Mouse (Mus musculus) hindbrain, embryonic 12.5 days (tissue): ENCODE data around the gene Col28a1. TPM values are rescaled to one million over a fixed set of nuclear protein-coding genes. Genes with fewer than 3 reads are reported as not detected.

ENCODE experiments used
- ATAC-seq: fragments of 200-750 bp; cut with Nextera tagmentation; 2 replicates; pipeline ENCODE4 v1.8.0; 2017; ENCODE audit warnings: moderate TSS enrichment; ENCODE audit not compliant: low FRiP score
- H3K27ac ChIP-seq: fragments of 300-500 bp; sonication (generic); 2 replicates; pipeline ENCODE4 v1.5.1; 2016; ENCODE audit warnings: mild to moderate bottlenecking
- H3K27me3 ChIP-seq: fragments of 300-500 bp; sonication (generic); 2 replicates; pipeline ENCODE4 v1.6.1; 2016; ENCODE audit warnings: mild to moderate bottlenecking
- H3K36me3 ChIP-seq: fragments of 300-500 bp; sonication (generic); 2 replicates; pipeline ENCODE4 v1.6.1; 2016; ENCODE audit warnings: mild to moderate bottlenecking
- H3K4me1 ChIP-seq: fragments of 300-500 bp; sonication (generic); 2 replicates; pipeline ENCODE4 v1.6.1; 2016
- H3K4me2 ChIP-seq: fragments of 300-500 bp; sonication (generic); replicated peaks from 2 replicates; pipeline ENCODE4 v1.6.1; 2016; ENCODE audit warnings: mild to moderate bottlenecking
- H3K4me3 ChIP-seq: fragments of 300-500 bp; sonication (generic); 2 replicates; pipeline ENCODE4 v1.5.1; 2016; ENCODE audit warnings: mild to moderate bottlenecking
- H3K9ac ChIP-seq: fragments of 300-500 bp; sonication (generic); 2 replicates; pipeline ENCODE4 v1.6.1; 2016; ENCODE audit warnings: mild to moderate bottlenecking, moderate library complexity
- H3K9me3 ChIP-seq: fragments of 300-500 bp; sonication (generic); replicated peaks from 2 replicates; pipeline ENCODE4 v1.6.1; 2016; ENCODE audit warnings: mild to moderate bottlenecking
- WGBS: fragments of 180-500 bp; shearing (Covaris S2); methylation state at CpG from one replicate; pipeline ENCODE4 v1.1.7; 2016; 5-methylcytosine and 5-hydroxymethylcytosine counted together
- polyA plus RNA-seq: library from polyadenylated mRNA; unstranded; fragments of >200 nt; fragmentation: Nextera tagmentation; extraction: Ambion mirVana; gene quantifications from 2 replicates; pipeline ENCODE4 v1.2.1, GENCODE M21; 2016

Col28a1 gene
- polyA plus RNA-seq, 1 experiment from 2014 or later, result 0.30 TPM

GRCm38 (mm10) chr6:8172101-8172500 lies 20.3 kb downstream of the Col28a1 start:
- Histone ChIP-seq H3K36me3 (no peaks in the 10 kb centered on the region), H3K4me1 (no peaks in the 10 kb centered on the region), H3K4me3 (no peak overlapping the region), H3K4me2 (no peak overlapping the region), H3K9me3 (no peaks in the 10 kb centered on the region), H3K27me3 (no peaks in the 10 kb centered on the region), H3K27ac (no peak overlapping the region), H3K9ac (no peak overlapping the region)
- 62% methylated on average over 1 of the region's 1 CpGs for WGBS
- no peak for ATAC-seq

DNA sequence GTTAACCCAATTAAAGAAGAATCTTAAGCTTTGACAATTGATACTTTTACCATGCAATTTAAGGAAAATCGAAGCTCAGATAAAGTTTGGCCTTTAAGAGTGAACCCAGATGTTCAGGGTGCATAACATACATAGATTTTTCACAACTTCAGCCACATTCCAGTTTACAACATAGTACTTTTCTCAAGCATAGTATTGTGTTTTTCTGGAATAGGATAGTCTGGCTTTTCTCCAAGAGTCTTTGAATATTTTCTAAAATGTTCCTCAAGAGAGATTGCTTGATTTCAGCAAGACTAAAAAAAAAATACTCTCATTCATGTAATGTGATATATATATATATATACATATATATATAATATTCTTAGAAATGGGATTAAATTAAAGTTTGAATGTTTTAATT lies 27.7 kb downstream of the Col28a1 start:
- no peak for ATAC-seq
- WGBS, result 70% methylated on average over 1 of the region's 1 CpGs
- Histone ChIP-seq H3K4me2 (no peak overlapping the region), H3K27me3 (no peaks in the 10 kb centered on the region), H3K9me3 (no peaks in the 10 kb centered on the region), H3K9ac (no peak overlapping the region), H3K4me1 (0 out of 2 replicates have a peak, but pooled peaks cover 2% of the 10 kb centered on the region), H3K36me3 (no peaks in the 10 kb centered on the region), H3K4me3 (no peak overlapping the region), H3K27ac (no peak overlapping the region)

GRCm38 (mm10) chr6:8160001-8160400 lies 32.4 kb downstream of the Col28a1 start:
- no peak for ATAC-seq
- Histone ChIP-seq H3K4me1 (0 out of 2 replicates have a peak, but pooled peaks cover 2% of the 10 kb centered on the region), H3K9me3 (no peaks in the 10 kb centered on the region), H3K9ac (no peak overlapping the region), H3K4me2 (no peak overlapping the region), H3K27me3 (no peaks in the 10 kb centered on the region), H3K36me3 (no peaks in the 10 kb centered on the region), H3K4me3 (no peak overlapping the region), H3K27ac (no peak overlapping the region)
- 60% methylated on average over 2 of the region's 2 CpGs for WGBS

DNA sequence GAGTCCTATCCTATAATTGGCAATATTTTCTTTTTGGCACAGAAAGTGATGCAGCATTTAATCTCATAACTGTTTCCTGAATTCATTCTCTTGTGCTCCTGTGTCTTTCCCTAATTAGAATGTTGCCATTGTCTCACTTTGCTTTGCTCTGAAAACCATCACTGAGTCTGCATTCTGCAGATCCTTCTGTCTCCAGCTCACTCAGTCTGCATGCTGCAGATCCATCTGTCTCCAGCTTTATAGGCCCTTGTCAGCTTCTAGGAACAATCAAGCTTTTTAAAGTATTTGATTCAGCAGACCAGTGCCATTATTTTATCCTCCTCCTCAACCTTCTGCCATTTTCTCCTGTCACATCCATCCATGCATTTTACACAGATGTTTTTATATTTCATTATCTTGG lies 35.3 kb downstream of the Col28a1 start:
- Histone ChIP-seq H3K9me3 (no peaks in the 10 kb centered on the region), H3K4me1 (0 out of 2 replicates have a peak, but pooled peaks cover 2% of the 10 kb centered on the region), H3K9ac (no peak overlapping the region), H3K4me2 (no peak overlapping the region), H3K36me3 (no peaks in the 10 kb centered on the region), H3K27ac (no peak overlapping the region), H3K4me3 (no peak overlapping the region), H3K27me3 (no peaks in the 10 kb centered on the region)
- ATAC-seq, result no peak

DNA sequence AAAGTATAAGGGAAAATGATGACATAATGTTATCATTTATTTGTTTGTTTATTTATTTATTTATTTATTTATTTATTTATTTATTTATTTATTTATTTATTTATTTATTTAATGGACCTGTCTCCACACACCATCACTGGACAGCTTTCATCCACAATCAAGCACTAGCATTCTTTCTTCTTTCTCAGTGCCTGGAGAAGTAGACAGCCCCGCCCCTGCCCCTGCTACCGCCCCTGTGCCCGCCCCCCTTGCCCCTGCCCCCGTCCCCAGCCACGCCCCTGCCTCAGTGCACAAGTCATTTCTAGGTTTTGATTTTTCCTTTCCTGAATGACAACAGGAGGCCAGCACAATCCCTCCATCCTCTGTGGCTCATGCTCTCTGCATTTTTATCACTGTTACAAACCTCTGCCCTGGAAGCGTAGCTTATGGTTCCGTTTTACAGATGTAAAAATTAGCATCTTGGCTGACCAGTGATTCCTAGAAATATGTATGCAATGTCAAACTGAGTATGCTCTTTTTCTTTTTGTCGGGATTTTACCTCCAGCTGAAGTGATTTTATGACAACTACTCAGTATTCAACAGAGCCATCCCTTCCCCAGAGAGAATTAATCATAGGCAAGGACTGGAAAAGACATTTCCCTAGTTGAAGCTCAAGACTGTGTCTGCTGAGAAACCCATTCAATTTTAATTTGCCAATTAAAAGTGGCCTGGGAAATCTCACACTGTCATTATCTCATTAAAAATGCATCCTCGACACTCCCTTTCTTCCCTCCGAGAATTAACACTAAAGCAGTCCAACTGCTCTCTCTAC lies 39.7 kb downstream of the Col28a1 start:
- ATAC-seq, result peak; percentile 73
- WGBS, result 49% methylated on average over 10 of the region's 10 CpGs
- Histone ChIP-seq H3K4me3 (no peak overlapping the region), H3K4me1 (no peaks in the 10 kb centered on the region), H3K27ac (no peak overlapping the region), H3K36me3 (no peaks in the 10 kb centered on the region), H3K9ac (no peak overlapping the region), H3K27me3 (no peaks in the 10 kb centered on the region), H3K9me3 (no peaks in the 10 kb centered on the region), H3K4me2 (no peak overlapping the region)

GRCm38 (mm10) chr6:8148916-8149315 lies 43.5 kb downstream of the Col28a1 start:
- H3K9ac ChIP-seq, result no peak overlapping the region
- no peaks in the 10 kb centered on the region for H3K27me3 ChIP-seq
- no peak overlapping the region for H3K4me2 ChIP-seq
- no peaks in the 10 kb centered on the region for H3K36me3 ChIP-seq
- no peak for ATAC-seq
- no peak overlapping the region for H3K4me3 ChIP-seq
- WGBS, result 80% methylated on average over 2 of the region's 2 CpGs
- H3K27ac ChIP-seq, result no peak overlapping the region
- H3K9me3 ChIP-seq, result no peaks in the 10 kb centered on the region
- H3K4me1 ChIP-seq, result no peaks in the 10 kb centered on the region

GRCm38 (mm10) chr6:8141881-8142280 lies 50.5 kb downstream of the Col28a1 start:
- no peak overlapping the region for H3K9ac ChIP-seq
- 53% methylated on average over 1 of the region's 1 CpGs for WGBS
- ATAC-seq, result no peak
- H3K27ac ChIP-seq, result no peak overlapping the region
- H3K4me3 ChIP-seq, result no peak overlapping the region
- no peak overlapping the region for H3K4me2 ChIP-seq
- no peaks in the 10 kb centered on the region for H3K27me3 ChIP-seq
- H3K36me3 ChIP-seq, result no peaks in the 10 kb centered on the region
- no peaks in the 10 kb centered on the region for H3K9me3 ChIP-seq
- no peaks in the 10 kb centered on the region for H3K4me1 ChIP-seq

GRCm38 (mm10) chr6:8130149-8130548 lies 62.3 kb downstream of the Col28a1 start:
- ATAC-seq, result no peak
- Histone ChIP-seq H3K27me3 (no peaks in the 10 kb centered on the region), H3K4me2 (no peak overlapping the region), H3K9me3 (no peaks in the 10 kb centered on the region), H3K9ac (no peak overlapping the region), H3K4me3 (no peak overlapping the region), H3K4me1 (no peaks in the 10 kb centered on the region), H3K27ac (no peak overlapping the region), H3K36me3 (no peaks in the 10 kb centered on the region)
- WGBS, result 77% methylated on average over 7 of the region's 7 CpGs

DNA sequence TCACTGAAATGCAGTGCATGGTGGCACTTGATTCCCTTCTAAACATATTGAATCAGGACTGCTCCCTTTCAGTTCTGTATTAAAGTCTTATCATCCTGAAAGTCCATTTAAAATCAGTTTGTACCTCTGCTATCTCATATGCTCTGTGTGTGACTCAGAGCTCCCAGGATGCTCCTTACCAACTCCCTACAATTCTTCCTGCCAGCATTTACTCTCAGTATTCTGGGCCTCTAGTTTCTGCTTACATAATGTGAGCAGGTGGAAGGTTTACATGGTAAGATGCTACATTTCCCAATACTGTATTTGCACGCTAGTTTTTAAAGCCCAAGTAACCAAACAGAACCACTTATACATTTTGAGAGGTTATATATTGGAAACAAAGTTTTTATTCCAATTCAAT lies 64.3 kb downstream of the Col28a1 start:
- no peak for ATAC-seq
- no peak overlapping the region for H3K4me3 ChIP-seq
- no peak overlapping the region for H3K27ac ChIP-seq
- H3K4me2 ChIP-seq, result no peak overlapping the region
- no peaks in the 10 kb centered on the region for H3K4me1 ChIP-seq
- H3K9ac ChIP-seq, result no peak overlapping the region
- no peaks in the 10 kb centered on the region for H3K27me3 ChIP-seq
- H3K9me3 ChIP-seq, result no peaks in the 10 kb centered on the region
- WGBS, result 95% methylated on average over 1 of the region's 1 CpGs
- no peaks in the 10 kb centered on the region for H3K36me3 ChIP-seq

DNA sequence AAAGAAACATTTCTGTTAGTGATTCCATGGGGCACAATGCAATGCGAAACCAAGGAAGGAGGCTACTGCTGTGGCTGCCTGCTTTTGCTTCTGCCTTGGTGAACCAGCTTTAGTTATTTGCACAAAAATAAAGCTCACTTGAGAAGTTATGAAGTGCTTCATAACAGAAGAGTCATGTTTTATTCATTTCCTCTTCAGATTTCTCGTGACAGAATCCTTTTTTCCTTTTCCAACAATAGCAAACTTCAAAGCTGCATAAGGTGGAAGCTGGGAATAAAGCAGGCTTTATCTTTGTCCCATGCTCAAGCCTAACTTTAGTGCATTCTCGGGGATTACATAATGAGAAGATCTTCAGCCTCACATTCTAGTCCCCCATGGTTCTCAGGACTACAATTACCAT lies 65.9 kb downstream of the Col28a1 start:
- no peaks in the 10 kb centered on the region for H3K9me3 ChIP-seq
- ATAC-seq, result no peak
- no peaks in the 10 kb centered on the region for H3K36me3 ChIP-seq
- H3K27ac ChIP-seq, result no peak overlapping the region
- no peaks in the 10 kb centered on the region for H3K4me1 ChIP-seq
- no peaks in the 10 kb centered on the region for H3K27me3 ChIP-seq
- WGBS, result 43% methylated on average over 3 of the region's 3 CpGs
- H3K4me2 ChIP-seq, result no peak overlapping the region
- no peak overlapping the region for H3K9ac ChIP-seq
- no peak overlapping the region for H3K4me3 ChIP-seq

DNA sequence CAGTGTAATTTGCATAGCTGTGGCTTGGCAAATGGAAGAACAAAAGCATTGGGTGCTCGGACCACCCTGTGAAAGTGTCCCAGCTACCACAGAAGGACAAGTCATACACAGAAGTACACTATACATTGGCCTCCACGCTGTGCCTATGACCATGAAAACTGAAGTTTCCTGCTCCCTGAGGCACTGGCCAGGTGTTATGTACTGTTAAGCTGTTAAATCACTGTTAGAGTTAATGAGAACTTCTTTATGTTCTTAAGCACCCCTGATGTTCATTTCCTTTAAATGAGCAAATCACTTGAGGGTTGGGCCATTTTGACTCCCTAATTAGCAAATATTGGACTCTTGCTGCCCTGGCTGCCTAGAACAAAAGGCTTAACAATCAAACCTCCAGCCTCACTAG lies 73.3 kb downstream of the Col28a1 start:
- 75% methylated on average over 2 of the region's 2 CpGs for WGBS
- no peak for ATAC-seq
- H3K4me1 ChIP-seq, result no peaks in the 10 kb centered on the region
- no peaks in the 10 kb centered on the region for H3K36me3 ChIP-seq
- H3K9me3 ChIP-seq, result no peaks in the 10 kb centered on the region
- H3K9ac ChIP-seq, result no peak overlapping the region
- H3K4me2 ChIP-seq, result no peak overlapping the region
- no peak overlapping the region for H3K27ac ChIP-seq
- H3K4me3 ChIP-seq, result no peak overlapping the region
- H3K27me3 ChIP-seq, result no peaks in the 10 kb centered on the region

DNA sequence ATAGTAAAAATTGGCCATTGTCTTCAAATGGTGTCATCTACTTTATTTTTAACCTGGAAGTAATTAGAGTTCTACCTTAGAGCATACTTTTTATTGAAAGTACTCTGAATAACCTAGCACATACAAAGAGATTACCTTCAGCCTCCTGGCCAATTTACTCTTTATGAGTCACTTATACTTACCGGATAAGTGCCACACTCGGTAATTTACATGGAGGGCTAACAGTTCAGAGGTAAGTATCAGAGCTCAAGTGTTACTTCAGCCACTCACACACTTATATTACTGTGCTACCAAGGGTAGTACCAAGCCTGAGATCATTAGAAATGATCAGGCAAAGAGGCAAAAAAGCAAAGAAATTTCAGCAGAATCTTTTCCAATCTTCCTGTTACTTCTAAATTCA lies 73.8 kb downstream of the Col28a1 start:
- ATAC-seq, result no peak
- no peak overlapping the region for H3K27ac ChIP-seq
- H3K9me3 ChIP-seq, result no peaks in the 10 kb centered on the region
- no peak overlapping the region for H3K9ac ChIP-seq
- WGBS, result 95% methylated on average over 2 of the region's 2 CpGs
- H3K4me2 ChIP-seq, result no peak overlapping the region
- H3K4me1 ChIP-seq, result no peaks in the 10 kb centered on the region
- no peak overlapping the region for H3K4me3 ChIP-seq
- no peaks in the 10 kb centered on the region for H3K27me3 ChIP-seq
- H3K36me3 ChIP-seq, result no peaks in the 10 kb centered on the region
